Mouse (Mus musculus) ovary, postnatal 10 days (tissue): ENCODE measurements around the gene Gm32742.
"Not testable (repeated sequence)": the region's sequence is repeated elsewhere in the genome, so short reads cannot be mapped to it uniquely, and the experiment has no call there.

Experiments used
- DNase-seq: peaks from one replicate; pipeline ENCODE4 v3.0.0; 2022; ENCODE audit warnings: low spot score

Gene Gm32742

DNA sequence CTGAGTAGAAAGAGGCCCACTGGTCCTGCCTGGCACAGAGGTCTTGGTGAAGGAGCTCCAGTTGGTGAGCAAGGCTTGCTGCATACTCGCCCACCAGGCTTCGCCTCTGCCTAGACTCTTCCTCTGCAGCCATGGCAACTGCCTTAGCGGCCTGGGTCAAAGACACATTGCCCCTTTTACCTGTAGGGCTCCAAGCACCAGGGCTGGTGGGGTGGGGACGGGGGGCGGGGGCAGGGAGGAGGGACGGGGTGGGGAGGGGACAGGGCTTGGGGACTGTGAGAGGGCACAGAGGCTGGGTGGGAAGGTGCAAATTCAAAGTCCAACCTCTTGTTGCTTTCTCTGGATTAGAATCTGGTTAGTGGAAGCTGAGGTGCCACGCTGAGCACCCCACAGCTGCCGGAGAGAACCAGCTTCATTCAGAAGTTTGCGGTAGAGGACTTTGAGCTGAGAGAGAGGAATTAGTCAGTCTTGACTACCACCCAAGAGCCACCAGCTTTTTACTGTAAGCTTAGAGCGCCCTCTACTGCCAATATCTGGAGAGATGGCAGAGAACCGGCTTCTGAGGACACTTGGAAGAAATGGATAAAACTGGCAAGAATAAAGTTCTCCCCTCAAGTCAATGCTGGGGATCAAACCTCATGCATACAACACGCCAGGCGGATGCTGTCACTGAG is 13.1 kb downstream of the Gm32742 start:
- no peak for DNase-seq

DNA sequence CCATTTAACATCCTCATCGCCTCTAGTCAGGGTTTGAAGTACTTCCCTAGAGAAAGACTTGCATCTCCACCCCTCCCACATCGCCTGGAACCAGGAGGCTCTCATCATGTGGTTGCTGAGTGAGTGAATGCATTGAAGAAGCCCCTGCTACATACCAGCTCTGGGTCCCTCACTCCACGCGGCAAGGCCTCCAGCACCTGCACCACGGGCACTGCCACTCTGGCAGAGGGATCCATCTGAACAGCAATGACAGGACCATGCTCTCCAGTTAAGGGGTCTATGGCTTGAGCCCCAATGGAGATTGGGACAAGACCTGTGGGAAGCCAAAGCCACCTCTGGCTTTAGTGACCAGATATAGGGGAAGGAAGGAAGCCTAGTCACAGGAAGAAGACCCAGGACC is 18.0 kb downstream of the Gm32742 start:
- no peak for DNase-seq

DNA sequence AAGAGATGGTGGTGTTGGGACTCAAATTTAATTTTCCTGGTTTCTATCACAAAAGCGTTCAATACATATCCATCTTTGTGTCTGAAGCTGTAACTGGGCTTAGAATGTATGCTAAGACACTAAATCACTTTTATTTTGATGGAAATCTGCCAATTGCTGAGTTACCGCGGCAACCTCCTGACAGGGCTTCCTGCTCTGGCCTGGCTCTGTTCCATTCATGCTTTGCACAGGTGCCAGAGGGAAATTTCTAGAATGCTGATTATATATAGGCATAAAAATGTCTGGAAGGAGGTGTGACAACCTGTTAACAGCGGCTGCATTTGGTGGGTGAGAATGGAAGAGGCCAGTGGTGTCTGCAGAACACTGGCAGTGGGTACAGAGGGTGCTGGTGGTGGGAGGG is 18.8 kb downstream of the Gm32742 start:
- DNase-seq: no peak

DNA sequence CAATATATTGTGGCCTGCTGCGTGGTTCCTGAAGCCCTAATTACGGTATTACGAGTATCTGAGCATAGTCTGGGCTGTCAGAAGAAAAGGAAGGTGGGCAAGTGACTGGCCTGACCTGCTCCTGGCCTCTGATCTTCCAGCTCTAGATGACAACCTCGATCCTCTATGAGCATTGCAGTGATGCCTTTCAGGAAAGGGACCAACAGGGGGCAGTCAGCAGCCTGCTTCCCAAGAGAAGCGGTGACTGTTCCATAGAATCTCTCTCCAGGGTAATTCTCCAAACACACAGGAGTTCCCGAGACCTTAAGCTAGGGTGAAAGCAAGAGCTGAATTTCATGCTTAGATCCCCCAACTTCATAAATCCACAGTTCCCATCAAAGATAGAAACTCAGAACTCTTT is 21.1 kb downstream of the Gm32742 start:
- no peak for DNase-seq

DNA sequence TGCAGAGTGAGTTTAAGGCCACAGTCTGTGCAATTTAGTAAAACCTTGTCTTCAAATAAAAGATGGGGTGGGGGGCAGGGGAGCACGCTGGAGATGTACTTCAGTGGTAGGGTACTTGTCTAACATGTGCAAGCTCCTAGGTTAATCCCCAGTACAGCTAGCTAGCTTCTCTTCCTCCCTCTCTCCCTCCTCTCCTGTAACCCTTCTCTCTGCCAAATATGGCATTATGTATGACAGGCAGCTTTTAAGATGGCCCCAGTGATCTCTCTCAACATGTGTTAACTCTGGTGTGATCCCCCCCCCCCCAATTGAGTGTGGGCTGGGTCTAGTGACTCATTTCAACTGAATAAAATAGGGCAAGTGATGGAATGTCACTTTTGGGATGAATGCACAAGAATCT is 21.9 kb downstream of the Gm32742 start:
- DNase-seq: no peak

DNA sequence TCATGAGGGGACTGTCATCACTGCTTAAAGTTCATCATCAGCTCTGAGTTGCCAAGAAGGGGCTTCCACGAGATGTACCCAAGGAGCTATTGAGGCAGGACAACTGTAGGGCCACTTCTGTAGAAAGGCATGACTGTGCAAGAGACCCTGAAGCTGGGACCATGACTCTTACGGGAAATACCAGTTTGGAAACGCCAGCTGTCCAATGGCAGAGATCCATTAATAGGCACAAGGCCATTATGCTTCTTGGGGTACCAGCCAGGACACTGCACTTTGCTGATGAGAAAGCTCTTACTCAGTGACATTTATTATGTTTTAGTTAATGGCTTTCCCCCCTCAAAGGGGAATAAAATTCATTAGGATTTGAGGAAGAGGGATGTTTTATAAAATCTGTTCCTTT is 24.6 kb downstream of the Gm32742 start:
- no peak for DNase-seq

DNA sequence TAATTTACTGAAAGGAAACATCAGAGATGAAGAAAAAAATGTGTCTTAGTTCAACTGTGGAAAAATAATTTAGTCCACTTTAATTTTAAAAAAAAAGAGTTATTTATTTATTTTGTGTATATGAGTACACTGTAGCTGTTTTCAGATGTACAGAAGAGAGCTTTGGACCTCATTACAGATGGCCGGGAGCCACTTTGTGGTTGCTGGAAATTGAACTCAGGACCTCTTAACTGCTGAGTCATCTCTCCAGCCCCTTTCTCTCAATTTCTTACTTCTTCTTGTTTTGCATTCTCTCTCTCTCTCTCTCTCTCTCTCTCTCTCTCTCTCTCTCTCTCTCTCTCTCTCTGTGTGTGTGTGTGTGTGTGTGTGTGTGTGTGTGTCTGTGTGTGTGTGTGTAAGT is 25.9 kb downstream of the Gm32742 start:
- not testable (repeated sequence) for DNase-seq

DNA sequence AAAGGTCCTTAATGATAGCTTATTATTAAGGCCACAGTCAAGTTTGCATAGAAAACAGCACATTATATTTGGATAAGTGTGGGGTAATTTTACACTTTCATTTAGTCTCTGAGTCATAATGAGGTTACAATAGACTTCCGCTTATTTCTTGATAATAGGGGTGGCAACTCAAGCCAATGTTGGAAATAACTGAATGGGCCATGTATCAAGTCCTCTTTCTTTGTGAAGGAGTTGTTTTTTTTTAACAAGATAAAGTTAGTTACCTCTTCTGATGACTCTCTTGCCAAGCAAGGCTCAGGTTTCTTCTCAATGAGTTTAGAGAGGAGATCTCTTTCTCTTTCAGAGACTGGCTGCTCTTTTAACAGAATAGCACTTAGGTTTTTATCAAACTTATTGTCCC is 27.0 kb downstream of the Gm32742 start:
- no peak for DNase-seq

DNA sequence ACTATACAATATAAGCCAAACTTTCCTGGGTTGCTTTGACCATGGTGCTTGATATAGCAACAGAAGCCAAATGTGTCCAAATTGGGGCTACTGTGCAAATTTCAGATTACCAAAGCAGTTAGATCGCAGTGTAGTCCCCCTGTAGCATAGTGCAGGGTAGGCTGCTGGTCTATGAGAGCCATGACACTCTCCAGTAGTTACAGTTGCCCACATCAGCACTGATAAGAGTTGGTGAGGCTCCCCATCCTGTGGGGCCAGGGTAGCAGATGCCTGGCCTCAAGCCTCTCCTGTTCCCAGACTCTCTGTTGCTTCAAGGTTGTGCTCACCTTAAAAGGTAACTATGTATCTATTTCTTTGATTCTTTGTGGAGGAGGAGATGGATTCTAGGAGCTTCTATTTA is 27.5 kb downstream of the Gm32742 start:
- no peak for DNase-seq

DNA sequence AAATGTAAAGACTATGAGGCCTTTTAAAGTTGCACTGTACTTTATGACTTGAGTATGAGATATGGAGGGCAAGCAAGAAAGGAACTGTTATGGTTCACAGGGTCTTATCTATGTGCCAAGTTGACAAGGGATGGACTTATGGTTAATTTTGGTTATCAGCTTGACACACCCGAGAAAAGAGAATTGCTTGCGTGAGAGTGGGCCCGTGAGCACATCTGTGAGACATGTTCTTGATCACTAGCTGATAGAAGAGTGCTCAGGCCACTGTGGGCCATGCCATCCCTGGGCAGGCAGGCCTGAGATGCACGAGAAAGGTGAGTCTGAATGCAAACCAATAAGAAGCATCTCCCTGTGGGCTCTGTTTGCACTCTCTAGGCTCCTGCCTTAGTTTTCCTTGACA is 27.9 kb downstream of the Gm32742 start:
- no peak for DNase-seq

DNA sequence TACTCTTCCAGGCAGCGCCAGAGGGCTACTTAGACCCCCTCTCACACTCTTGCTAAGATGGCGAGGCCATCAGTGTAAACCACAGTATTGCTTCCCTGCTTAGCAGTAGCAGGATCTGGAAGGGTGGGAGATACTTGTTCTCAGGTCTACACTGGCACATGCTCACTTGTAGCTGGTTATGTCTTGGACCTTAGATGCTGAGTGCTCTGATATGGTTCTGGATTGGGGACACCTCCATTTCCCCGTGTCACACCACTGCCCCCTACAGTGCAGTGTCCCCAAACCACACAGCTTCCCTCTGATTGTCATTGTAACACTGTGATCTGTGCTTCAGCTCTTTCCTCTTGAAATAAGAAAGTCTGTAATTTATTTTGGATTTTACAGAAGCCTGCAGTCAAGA is 28.3 kb downstream of the Gm32742 start:
- no peak for DNase-seq

DNA sequence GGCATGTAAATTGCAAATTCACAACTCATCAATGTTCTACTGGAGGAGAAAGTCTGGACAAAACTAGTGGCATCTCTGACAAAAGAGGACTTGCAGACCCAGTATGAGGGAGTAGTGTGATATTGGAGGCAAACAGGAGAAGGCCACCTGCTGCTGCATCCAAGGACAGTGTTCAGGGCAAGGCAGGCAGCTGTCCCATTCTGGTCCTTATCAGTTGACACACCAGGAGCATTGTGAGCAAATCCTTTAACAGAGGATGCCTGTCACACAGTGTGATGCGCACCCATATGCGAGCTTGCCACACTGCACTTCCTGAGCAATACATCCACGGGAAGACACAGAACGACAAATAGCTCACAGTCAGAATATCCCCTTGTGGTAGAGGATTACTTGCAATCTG is 50.5 kb downstream of the Gm32742 start:
- DNase-seq: no peak

DNA sequence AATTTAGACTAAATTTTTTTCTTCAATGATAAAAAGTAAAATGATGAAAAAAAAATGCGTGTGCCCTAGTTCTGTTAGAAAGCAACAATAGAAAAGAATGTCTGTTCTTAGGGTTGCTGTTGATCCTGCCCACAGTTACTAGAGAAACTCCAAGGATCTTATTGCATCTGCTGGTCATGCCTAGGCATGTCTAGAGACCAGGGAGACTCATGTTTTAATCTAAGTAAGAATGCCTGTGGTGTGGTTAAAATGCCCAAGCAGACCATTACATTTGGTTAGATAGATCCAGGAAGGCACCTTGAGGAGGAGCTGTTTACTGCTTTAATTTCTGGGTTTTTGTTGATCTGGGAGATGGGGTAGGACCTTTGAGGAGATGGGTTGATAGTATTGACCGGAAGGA is 59.6 kb downstream of the Gm32742 start:
- DNase-seq: no peak

DNA sequence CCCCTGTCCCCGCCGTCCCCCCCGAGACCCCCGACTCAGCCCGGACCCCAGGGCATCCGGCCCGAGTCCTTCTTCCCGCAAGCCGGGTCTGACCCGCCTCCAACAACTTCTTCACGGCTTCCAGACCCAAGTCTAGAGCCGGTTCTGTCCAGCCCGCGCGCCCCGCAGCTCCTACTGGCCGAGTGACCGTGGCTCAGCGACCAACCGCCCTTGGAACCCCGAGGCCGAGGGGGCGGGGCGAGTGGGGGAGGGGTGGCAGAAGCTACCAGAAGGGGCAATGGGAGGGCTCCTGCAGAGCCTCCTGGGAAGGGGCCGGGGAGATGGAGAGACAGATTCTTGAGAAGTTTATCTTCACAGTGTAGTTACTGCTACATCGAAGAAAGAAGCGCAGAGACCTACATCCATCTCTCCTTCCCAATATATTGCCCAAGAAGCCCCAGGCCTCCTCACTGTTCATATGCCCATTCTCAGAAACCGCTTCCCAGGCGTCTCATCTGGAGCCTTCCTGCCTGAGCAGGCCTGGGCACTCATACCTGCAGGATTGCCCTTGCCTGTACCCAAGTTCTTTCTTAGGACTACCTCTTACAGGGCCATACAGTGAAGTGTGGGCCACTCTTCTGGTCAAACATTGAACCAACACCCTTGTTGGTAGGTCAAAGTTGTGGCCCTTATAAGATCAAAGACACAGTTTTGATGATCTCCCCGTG is 61.4 kb downstream of the Gm32742 start:
- DNase-seq: peak; percentile 5

DNA sequence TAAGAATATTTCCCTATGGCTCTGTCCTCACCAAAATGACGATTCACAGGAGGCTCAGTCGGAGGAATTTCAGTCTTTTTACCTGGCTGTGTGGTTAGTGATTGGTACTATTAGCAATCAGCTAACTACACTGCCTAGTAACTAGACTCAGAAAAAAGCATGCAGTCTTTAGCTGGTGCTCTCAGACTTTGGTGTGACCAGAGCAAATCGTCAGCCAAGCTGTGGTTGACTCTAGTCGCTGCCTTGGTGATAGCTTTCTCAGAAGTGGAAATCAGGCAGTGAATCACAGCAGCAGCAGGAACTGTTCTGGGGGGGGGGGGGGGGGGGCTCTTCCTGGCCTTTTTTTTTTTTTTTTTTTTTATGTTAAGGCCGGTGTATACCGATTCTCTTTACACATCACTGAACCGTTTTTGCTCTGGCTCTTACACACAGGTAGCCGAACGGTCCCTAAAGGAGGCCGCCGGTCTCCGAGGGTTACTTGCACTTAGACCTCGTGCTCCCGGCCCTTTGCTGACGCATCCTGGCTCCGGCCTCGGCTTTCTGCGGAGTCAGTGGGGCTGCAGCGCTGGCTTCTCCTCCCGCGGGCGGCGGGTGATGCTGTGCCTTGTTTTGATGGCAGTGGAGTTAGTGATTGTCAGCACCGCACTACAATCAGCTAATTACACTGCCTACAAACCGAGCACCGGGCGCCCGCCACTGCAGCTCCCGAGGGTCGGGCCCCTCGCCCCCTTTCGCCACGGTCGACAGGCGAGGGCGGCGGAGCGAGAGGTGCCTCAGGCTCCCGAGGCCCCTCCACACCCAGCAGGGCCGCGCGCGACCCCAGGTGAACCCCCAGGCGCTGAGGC is 62.1 kb downstream of the Gm32742 start:
- peak; percentile 12 for DNase-seq

DNA sequence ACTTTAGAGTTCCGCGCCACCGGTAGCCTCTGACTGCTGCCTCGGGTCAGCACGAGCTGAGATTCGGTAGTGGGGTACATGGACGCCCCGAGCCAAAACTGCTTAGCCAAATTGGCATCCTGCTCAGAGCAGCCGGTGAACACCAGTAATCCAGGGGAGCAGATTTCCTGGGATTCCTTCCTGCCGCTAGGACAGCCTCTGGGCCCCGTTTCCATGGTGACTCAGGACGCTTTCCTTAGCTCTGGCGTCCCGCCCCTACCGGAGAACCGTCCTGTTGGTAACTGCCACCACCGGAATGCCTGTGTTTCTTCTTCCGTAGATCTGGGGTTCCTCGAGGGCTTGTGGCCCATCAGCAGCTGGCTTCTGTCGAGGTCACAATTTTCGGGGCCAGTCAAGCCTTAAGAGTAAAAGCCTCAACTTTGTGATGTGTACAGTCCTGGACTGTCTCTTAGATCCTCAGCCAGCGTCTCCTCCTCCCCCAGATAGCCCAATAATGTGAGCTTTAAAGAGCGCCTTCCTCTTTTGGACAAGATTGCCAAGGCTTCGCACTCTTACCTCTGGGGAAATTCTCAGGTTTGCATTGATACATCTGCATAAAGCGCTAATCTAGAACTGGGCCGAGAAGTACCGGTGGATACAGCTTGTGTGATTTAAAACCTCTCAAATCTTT is 63.4 kb downstream of the Gm32742 start, which contains the start of gene 4833427G06Rik:
TSS of gene 4833427G06Rik (minus strand) at position 323 of the 670 bp plus-strand sequence.
- peak; percentile 11 for DNase-seq

DNA sequence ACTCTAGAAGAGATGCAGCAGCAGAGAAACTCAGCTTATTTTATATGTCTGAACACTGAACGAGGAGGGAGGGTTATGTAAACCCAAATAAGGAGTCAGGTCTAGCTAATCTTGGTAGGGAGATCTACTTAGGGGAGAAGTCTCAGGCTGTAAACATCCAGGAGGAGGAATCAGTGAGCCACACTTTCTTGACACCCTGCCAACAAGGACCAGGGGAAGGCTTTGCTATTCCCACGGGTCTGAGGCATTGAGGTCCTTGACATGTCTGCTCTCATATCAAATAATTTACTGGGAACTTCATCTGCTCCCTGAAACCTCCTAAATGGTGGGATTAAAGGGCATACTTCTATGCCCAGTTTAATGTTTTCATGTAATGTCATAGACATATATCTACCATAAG is 69.0 kb downstream of the Gm32742 start:
- no peak for DNase-seq

DNA sequence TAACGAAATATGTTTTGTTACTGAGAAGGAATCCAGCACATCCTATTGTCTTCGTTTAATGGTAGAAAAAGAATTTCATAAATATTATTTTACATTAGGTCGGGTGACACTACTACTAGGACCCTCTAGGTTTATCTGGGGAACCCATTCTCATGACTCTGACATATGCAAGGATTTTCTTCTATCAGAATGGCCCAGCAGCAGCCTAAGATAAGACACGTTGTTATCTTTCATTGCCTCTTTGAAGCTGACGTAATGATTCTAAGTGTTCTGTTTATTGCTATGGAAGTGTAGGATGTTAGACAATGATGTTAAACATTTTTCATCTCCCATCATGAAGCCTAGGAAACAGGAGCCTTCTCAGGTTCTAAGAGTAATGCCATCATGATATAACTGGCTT is 71.6 kb downstream of the Gm32742 start:
- no peak for DNase-seq

DNA sequence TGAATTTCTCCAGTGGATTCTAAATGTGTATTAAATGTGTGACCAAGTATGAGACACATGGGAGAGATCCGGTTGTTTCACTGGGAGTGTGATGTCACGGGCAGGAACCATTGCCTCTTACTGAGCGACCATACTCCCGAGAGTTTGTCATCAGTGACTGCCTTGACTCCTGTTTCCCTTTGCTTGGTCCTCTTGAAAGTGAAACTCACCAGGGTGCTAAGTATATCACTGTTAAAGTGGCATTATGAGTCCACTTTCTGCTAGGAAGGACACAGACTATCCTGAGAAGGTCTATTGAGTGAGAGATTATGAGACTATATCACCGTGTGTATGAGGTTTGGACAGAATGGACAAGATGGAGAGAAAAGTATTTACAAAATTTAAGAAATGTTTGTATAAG is 83.7 kb downstream of the Gm32742 start:
- DNase-seq: no peak
